Mouse (Mus musculus) neural tube, embryonic 11.5 days (tissue): Measurements from ENCODE around the gene Olfr545. TPM values are rescaled to one million over a fixed set of nuclear protein-coding genes. Genes with fewer than 3 reads are reported as not detected.

Source experiments
- ATAC-seq: fragments of 200-750 bp; cut with Nextera tagmentation; 2 replicates; pipeline ENCODE4 v1.8.0; 2017; ENCODE audit warnings: moderate number of reproducible peaks, mild to moderate bottlenecking, moderate TSS enrichment, moderate library complexity; ENCODE audit not compliant: insufficient read depth, low FRiP score, low TSS enrichment
- DNase-seq: peaks from one replicate; pipeline ENCODE4 v3.0.0-alpha.2; 2015; ENCODE audit warnings: low spot score
- H3K27ac ChIP-seq: fragments of 300-500 bp; sonication (generic); 2 replicates; pipeline ENCODE4 v1.5.1; 2014; ENCODE audit warnings: low read depth, mild to moderate bottlenecking, low read length
- H3K27me3 ChIP-seq: fragments of 300-500 bp; sonication (generic); 2 replicates; pipeline ENCODE4 v1.6.1; 2014; ENCODE audit warnings: mild to moderate bottlenecking, low read length, mixed read lengths; ENCODE audit not compliant: control insufficient read depth, insufficient read depth
- H3K36me3 ChIP-seq: fragments of 300-500 bp; sonication (generic); 2 replicates; pipeline ENCODE4 v1.6.1; 2014; ENCODE audit warnings: mild to moderate bottlenecking, low read length, moderate library complexity, mixed read lengths; ENCODE audit not compliant: control insufficient read depth, insufficient read depth
- H3K4me1 ChIP-seq: fragments of 300-500 bp; sonication (generic); 2 replicates; pipeline ENCODE4 v1.6.1; 2014; ENCODE audit warnings: low read length, mixed read lengths; ENCODE audit not compliant: control insufficient read depth, insufficient read depth
- H3K4me2 ChIP-seq: fragments of 300-500 bp; sonication (generic); 2 replicates; pipeline ENCODE4 v1.6.1; 2014; ENCODE audit warnings: low read depth, mild to moderate bottlenecking, moderate library complexity
- H3K4me3 ChIP-seq: fragments of 300-500 bp; sonication (generic); 2 replicates; pipeline ENCODE4 v1.5.1; 2014; ENCODE audit warnings: low read depth, low read length
- H3K9ac ChIP-seq: fragments of 300-500 bp; sonication (generic); 2 replicates; pipeline ENCODE4 v1.6.1; 2014; ENCODE audit warnings: mild to moderate bottlenecking, low read length
- H3K9me3 ChIP-seq: fragments of 300-500 bp; sonication (generic); 2 replicates; pipeline ENCODE4 v1.6.1; 2016; ENCODE audit warnings: low read length; ENCODE audit not compliant: control insufficient read depth
- WGBS: fragments of 180-500 bp; shearing (Covaris S2); extraction: QIAGEN DNeasy Blood & Tissue Kit; methylation state at CpG from one replicate; pipeline ENCODE4 v1.1.7; 2014; 5-methylcytosine and 5-hydroxymethylcytosine counted together
- polyA plus RNA-seq: library from polyadenylated mRNA; unstranded; fragments of >200 nt; fragmentation: Nextera tagmentation; extraction: Ambion mirVana; gene quantifications from 2 replicates; pipeline ENCODE4 v1.2.1, GENCODE M21; 2014

Olfr545 gene
- polyA plus RNA-seq, 1 experiment from 2014 or later = 0.08 TPM

DNA sequence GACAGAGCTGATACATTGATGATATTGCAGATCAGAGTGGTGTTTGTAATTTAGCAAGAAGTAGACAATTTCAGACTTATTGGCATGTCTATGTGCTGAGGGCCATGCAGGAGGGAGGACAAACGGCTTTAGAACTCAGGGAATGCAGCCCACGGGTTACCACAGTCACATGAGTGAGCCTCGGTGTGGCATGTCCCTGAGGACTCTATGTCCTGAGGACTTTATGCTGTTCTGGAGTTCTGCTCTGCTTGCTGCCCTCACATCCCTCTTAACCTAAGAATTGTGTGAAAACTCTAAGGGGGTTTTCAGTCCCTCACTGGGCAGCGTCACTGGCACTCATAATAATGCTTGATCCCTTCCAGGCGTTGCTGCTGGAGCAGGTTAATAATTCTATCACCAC lies 26.7 kb downstream of the Olfr545 start:
- no peak overlapping the region for H3K4me2 ChIP-seq
- H3K9me3 ChIP-seq = no peaks in the 10 kb centered on the region
- WGBS = 78% methylated on average over 5 of the region's 5 CpGs
- H3K36me3 ChIP-seq = peaks cover 5% of the 10 kb centered on the region; the same call in 1 of the 2 replicates
- H3K27me3 ChIP-seq = no peaks in the 10 kb centered on the region
- no peak overlapping the region for H3K9ac ChIP-seq
- DNase-seq (no peak), ATAC-seq (no peak)
- no peak overlapping the region for H3K27ac ChIP-seq
- H3K4me1 ChIP-seq = no peaks in the 10 kb centered on the region
- no peak overlapping the region for H3K4me3 ChIP-seq

DNA sequence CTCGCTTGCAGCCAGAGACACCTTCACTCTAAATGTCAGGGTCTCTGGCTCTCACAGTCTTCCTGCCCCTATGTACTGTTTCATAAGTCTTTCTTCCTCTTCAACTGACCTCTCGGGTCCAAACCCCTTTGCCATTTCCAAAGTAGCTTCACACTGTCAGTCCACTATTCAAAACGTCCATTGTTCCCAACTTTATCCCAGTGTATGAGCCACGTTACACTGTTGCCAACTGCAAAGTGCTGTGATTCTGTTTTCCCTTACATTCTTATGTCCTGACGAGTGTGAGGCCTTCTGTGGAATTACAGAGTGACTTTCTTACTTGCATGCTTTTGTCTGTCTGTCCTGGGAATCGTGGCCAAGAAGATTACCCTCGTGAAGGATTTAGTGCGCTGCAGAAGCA lies 31.8 kb downstream of the Olfr545 start:
- H3K36me3 ChIP-seq = peaks cover 26% of the 10 kb centered on the region
- no peaks in the 10 kb centered on the region for H3K4me1 ChIP-seq
- no peaks in the 10 kb centered on the region for H3K27me3 ChIP-seq
- no peak overlapping the region for H3K27ac ChIP-seq
- no peak overlapping the region for H3K4me3 ChIP-seq
- H3K9me3 ChIP-seq = no peaks in the 10 kb centered on the region
- 90% methylated on average over 8 of the region's 8 CpGs for WGBS
- no peak overlapping the region for H3K9ac ChIP-seq
- no peak for ATAC-seq
- DNase-seq = no peak
- H3K4me2 ChIP-seq = no peak overlapping the region

DNA sequence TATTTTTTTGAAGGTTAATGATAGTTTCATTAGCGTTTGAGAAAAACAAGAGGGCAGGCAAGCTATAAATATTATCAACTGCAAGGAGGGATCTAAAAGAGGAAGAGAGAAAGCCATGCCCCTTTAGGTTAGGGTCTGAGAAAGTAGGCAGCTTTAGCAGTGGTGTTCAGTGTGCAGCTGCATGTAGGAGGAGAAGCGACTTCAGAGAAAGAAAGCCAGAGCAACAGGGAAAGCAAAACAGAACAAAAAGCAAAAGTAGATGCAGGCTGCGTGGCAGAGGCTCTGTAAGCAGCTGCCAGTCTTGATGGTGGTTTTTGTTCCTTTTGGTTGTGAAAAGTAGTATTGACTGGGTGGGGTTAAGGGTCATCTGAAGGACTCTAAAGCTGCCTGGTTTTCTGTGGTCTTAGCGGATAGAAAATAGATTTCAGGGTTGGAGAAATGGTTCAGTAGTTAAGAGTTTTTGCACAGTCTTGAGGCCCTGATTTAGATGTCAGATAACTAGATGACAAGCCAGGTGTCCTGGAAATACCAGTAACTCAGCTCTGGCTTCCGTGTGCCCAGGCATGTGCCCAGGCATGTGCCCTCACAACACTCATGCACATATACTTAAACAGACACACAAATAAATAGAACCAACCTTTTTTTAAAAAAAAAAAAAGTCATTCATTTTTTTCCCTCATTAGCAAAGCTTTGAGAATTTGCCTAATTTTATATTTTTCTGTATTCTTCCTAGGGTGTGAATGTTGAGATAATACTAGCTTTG lies 40.6 kb downstream of the Olfr545 start:
- DNase-seq (no peak), ATAC-seq (no peak)
- H3K4me3 ChIP-seq = no peak overlapping the region
- no peak overlapping the region for H3K4me2 ChIP-seq
- H3K9ac ChIP-seq = no peak overlapping the region
- WGBS = 91% methylated on average over 5 of the region's 5 CpGs
- peaks cover 31% of the 10 kb centered on the region for H3K36me3 ChIP-seq
- no peaks in the 10 kb centered on the region for H3K4me1 ChIP-seq
- no peak overlapping the region for H3K27ac ChIP-seq
- no peaks in the 10 kb centered on the region for H3K27me3 ChIP-seq
- no peaks in the 10 kb centered on the region for H3K9me3 ChIP-seq

DNA sequence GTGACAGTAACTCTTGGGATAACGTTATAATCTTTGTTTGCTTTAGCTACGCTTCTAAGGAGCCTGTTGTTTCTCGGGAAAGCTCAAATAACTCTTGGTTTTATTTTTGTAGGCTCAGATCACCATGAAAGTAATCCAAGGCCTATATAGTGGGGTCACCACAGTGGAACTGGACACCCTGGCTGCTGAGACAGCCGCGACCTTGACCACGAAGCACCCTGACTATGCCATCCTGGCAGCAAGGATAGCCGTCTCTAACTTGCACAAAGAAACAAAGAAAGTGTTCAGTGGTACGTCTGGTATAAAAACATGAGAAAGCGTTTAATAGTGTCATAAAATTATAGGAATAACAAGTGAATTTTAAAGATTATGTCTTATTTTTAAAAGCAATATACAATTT lies 52.9 kb downstream of the Olfr545 start:
- no peaks in the 10 kb centered on the region for H3K27me3 ChIP-seq
- WGBS = 94% methylated on average over 9 of the region's 9 CpGs
- H3K4me2 ChIP-seq = no peak overlapping the region
- H3K27ac ChIP-seq = no peak overlapping the region
- DNase-seq (no peak), ATAC-seq (no peak)
- no peak overlapping the region for H3K4me3 ChIP-seq
- H3K9ac ChIP-seq = no peak overlapping the region
- no peaks in the 10 kb centered on the region for H3K9me3 ChIP-seq
- peaks cover 9% of the 10 kb centered on the region for H3K36me3 ChIP-seq
- peaks cover 6% of the 10 kb centered on the region for H3K4me1 ChIP-seq

DNA sequence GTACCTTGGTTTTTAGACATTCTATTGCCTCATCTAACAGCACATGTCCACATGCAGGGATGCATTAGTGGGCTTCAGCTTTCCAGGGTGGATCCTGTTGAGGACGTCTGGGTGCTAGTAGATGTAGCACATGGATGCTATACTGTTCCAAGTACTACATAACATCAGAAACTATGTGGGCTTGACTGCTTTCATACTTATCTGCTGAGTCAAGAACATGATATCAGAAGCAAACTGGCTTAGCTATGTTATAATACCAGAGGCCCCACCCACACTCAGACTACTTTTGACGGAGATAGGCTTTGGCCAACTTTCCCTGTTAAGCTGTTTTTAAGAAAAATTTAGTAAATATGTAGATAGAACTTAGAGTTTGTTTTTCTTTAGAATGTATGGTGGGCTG lies 55.1 kb downstream of the Olfr545 start:
- Histone ChIP-seq H3K36me3 (peaks cover 6% of the 10 kb centered on the region), H3K4me3 (no peak overlapping the region), H3K9ac (no peak overlapping the region), H3K27me3 (no peaks in the 10 kb centered on the region), H3K4me2 (no peak overlapping the region), H3K9me3 (no peaks in the 10 kb centered on the region), H3K4me1 (peaks cover 6% of the 10 kb centered on the region), H3K27ac (no peak overlapping the region)
- 88% methylated on average over 2 of the region's 2 CpGs for WGBS
- no peak for DNase-seq
- ATAC-seq = no peak

DNA sequence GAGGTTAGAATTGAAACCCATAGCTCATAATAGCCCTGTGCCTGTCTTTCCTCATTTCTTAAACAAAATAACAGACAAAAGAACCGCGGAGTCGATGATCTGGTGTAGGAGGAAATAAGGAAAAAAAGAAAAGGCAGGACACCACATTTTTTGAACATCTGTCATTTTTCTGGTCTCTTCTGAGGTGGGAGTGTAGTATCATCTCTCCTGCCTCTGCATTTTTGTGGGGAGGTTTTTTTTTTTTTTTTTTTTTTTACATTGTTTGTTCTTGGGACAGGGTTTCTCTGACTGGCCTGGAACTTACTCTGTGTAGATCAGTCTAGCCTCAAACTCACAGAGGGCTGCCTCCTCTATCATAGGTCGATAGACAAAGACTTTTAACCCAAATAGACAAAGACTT lies 56.9 kb downstream of the Olfr545 start:
- peak overlapping the region; percentile 57 for H3K4me2 ChIP-seq
- H3K9me3 ChIP-seq = no peaks in the 10 kb centered on the region
- peak overlapping the region; percentile 66 for H3K4me3 ChIP-seq
- WGBS = 6% methylated on average over 4 of the region's 4 CpGs
- peaks cover 6% of the 10 kb centered on the region for H3K36me3 ChIP-seq
- no peak for DNase-seq
- H3K4me1 ChIP-seq = peaks cover 6% of the 10 kb centered on the region
- H3K27ac ChIP-seq = 0 out of 2 replicates have a peak overlapping the region, but pooled peaks have one; percentile 75
- no peak for ATAC-seq
- H3K27me3 ChIP-seq = no peaks in the 10 kb centered on the region
- H3K9ac ChIP-seq = peak overlapping the region; percentile 75

DNA sequence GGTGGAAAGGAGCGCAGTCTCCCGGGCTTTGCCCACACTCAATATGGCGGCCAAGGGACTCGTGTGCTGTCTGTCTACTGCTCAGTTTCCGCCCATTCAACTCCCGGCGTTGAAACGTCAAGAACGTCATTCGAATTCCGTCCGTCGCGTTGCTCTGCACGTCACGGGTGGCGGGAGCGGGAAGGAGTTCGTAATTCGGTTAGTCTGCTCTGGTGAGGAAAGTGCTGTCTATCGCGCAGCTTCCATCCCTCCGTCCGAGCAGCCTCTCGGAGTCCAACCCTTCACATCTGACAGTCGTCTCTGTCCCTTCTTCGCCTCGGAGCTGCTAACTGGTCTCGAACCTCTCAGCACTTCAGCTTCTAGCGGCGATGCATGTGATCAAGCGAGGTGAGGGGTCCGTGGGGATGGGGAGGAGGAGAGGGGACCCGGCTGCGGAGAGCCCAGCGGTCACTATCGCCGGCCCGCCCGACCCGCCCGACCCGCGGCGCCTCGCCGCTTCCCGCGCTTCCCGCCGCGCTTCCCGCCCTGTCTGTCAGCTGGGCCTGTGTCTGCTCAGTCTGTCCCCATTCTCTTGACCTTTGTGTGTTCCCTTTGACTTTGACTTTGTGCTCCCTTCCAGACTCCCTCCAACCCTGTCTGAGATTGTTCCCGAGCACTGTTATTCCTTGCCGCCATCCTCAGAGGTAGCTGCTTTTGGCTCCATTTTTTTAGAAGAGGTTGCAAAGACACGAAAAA lies 57.5 kb downstream of the Olfr545 start, which contains the start of gene Rrm1:
TSS of gene Rrm1 (plus strand) at position 39 of the 735 bp plus-strand sequence.
- peak within 1 kb of the TSS; percentile 75 for H3K9ac ChIP-seq
- peaks cover 6% of the 10 kb centered on the region for H3K4me1 ChIP-seq
- H3K27me3 ChIP-seq = no peaks in the 10 kb centered on the region
- ATAC-seq (peak; percentile 99), DNase-seq (peak; percentile 97)
- peak within 1 kb of the TSS; percentile 75 for H3K27ac ChIP-seq
- peak within 1 kb of the TSS; percentile 57 for H3K4me2 ChIP-seq
- H3K4me3 ChIP-seq = peak within 1 kb of the TSS; percentile 66
- under 1% methylated on average over 50 of the region's 56 CpGs for WGBS
- no peaks in the 10 kb centered on the region for H3K9me3 ChIP-seq
- H3K36me3 ChIP-seq = peaks cover 6% of the 10 kb centered on the region
